Mouse (Mus musculus) brain, embryonic 18.5 days (tissue): ENCODE results near the gene Agrp.
"Not testable (repeated sequence)": the region's sequence is repeated elsewhere in the genome, so short reads cannot be mapped to it uniquely, and the experiment has no call there.

ENCODE experiments used
- DNase-seq: peaks from one replicate; pipeline ENCODE4 v3.0.0-alpha.2; 2012; ENCODE audit warnings: low read depth, low spot score

The Agrp gene

DNA sequence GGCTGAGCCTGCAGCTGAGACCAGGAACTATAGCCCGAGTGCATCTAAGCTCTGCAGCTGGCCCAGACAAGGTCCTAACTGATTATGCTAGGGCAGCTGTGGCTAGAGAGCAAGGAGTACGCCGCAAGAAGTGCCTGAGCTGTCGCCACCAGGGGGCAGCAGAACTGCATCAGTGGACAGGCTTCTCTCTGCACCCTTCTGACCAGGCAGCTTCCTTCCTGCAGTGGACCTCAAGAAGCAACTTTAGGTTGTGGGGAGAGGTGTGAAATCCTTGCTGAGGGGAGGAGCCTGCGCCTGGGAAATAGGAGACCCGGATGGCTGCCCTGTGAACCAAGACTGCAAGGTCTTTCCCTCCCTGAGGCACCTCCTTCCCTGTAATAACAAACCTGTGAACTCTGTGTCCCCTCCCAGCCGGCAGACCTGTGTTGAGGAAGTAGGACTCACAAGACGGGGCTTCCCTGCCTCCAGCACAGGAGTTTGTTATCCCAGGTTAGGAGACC is 14.7 kb downstream of the Agrp start:
- peak; percentile 58 for DNase-seq

DNA sequence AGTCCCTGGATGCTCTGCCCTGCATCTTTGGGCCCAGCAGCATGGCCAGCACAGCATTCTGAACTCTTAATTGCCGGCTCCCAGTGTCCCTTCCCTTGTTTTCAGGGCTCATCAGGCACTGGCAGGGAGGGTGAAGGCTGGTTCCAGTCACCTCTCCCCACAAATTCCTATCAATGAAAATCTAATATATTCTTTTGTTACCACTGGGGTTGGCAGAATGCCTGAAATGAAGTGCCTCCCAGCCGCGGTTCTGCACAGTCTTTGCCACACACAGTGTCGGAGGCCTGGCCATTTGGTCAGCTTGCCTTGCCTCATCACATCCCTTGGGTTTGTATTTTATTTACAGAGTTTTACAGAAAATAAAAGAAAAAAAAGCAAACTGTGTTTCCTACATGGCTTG is 15.4 kb downstream of the Agrp start:
- no peak for DNase-seq

DNA sequence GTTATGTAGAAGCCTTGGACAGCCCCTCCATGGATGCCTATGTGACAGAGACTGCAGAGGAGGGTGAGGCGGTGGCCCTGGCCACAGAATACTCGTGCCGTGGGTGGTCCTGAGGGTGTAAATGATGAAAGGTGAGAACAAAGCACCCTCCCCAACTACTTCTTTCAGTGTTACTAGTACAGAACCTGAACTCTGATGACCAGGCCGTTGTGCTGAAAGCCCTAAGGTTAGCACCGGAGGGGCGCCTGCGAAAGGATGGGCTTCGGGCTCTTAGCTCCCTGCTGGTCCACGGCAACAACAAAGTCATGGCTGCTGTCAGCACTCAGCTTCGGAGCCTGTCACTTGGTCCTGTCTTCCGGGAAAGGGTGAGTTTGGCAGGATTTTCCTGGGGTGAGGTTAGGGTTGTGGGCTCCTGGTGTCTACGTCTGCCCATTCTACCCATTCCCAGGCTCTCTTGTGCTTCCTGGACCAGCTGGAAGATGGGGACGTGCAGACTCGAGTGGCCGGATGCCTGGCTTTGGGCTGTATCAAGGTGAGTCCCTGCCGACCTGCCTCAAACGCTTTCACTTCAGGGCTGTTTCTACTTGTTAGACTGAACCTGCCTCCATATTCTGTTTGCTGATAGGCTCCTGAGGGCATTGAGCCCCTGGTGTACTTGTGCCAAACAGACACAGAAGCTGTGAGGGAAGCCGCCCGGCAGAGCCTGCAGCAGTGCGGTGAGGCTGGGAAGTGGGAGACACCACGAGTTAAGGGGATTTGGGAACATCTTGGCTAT is 16.1 kb downstream of the Agrp start:
- no peak for DNase-seq

DNA sequence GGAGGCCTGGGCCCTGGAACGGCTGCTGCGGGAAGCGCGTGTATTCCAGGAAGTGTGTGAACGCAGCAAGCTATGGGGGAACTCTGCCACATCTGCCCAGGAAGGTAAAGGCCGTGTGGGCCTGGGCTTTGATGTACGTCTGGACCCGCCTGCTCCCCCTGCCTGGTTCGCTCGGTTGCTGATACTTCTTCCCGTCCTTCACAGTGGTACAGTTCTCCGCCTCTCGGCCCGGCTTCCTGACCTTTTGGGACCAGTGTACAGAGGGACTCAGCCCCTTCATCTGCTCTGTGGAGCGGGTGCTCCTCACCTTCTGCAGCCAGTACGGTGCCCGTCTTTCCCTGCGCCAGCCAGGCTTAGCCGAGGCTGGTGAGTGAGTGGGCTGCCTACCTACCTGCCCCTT is 17.0 kb downstream of the Agrp start:
- DNase-seq, result no peak

DNA sequence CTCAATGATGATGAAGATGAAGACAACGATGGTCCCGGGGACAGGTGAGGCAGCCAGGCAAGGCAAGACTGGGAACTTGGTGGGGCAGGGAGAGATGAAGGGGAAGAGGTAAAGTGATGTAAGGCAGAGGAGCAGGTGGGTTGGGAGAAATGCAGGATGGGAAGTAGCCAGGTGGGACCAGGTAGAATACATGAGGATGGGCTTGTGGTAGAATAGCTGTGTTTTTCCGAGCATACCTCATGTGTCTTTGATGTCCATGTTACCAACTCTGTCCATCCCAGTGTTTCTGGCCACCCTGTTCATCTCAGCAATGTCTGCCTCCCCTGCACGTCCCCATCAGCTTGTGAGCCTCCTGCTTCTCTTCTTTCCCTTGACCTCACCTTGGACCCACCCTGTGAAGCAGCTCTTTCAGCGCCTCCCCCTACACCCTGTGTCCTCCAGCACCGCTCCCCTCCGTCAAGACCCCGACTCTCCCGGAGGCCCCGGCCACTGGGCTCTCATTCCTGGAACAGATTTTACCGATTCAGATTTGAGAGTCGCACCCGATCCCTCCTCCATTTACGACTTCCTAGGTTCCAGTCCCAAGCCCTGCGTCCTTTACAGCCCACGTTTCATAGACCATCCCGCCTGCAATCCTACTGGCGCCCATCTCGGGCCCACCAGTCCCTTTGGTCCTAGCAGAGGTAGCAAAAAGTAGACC is 18.2 kb downstream of the Agrp start:
- DNase-seq, result no peak

DNA sequence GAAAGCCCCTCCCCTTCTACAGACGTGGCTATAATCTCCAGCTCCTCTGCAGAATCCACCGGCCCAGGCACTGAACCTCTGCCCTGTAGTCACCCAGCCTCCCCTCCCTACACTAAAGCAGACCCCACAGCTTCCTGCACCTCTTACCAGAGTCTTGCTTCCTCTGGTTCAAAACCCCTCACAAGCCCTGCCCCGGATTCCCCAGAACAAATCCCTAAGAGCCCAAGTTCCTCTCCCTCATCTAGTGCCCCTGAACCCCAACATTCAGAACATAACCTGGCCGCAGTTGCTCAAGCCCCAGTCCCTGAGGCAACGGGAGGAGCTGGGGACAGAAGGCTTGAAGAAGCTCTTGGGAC is 18.9 kb downstream of the Agrp start:
- DNase-seq, result no peak

DNA sequence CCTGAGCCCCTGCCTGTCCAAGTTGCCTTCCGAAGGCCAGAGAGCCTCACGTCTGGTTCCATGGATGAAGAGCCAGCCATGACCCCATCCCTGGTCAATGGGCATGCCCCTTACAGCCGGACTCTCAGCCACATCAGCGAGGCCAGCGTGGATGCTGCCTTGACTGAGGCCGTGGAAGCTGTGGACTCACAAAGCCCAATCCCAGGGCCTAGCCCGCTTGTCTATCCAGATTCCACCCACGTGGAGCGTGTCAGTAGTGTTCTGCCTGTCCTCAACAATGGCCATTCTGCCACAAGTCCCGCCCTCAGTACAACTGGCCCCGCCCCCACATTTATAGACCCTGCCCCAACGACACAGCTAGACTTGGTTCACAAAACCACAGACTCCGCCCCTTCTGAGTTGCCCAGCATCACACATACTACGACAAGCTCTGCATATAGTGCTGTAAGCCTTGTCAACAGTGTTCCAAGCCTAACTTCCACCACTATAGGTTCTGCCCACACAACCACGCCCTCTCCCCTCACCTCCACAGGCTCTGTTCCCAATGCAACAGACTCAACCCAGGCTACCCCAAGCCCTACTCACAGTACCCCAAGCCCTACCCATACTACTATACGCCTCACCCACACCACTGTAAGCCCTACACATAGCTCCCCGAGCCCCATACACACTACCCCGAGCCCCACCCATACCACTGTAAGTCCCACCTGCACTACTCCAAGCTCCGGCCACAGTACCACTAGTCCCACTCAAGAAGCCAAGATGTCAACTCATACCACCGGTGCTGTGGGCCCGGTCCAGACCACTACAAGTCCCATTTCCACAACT is 19.5 kb downstream of the Agrp start:
- DNase-seq, result no peak

DNA sequence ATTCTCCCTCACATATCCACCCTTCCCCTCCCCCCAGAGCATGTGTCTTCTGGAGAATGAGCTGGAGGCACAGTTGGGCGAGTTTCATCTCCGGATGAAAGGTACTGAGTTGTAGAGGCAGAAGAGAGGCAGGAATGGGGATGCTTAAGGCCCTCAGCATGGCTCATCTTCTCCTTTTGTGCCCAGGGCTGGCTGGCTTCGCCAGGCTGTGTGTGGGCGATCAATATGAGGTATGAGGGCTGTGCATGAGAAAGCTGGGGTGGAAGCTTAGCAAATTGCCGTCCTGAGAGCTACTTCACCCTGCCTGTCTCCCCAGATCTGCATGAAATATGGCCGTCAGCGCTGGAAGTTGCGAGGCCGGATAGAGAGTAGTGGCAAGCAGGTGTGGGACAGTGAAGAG is 21.3 kb downstream of the Agrp start:
- no peak for DNase-seq

DNA sequence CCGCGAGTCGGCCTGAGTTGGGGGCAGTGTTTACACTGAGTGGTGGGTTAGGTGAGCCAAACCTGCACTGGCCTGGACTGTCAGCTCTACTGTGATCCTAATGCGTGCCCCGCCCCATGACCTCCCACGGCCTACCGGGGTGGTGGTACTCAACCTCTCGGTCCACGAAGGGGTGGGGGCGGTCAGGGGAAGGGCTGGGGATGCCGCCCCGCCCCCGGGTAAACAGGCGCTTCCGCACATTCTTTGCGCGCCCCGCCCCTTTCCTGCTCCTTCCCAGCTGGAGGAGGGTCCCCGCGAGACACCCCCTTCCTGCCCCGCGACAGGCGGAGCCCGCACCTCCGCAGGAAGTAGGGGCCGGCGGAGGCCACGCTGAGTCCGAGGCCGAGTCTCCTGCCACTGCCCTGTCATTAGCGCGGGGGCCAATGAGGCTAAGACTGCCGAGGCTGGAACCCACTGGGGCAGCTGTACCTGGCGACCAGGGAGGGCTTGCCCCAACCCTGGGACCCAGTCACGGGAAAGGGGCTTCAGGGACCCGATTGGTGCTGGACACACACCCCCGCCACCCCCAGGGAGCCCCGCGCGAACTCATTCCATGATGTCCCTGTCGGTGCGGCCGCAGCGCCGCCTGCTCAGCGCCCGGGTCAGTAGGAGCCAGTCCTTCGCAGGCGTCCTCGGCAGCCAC is 23.2 kb downstream of the Agrp start:
- DNase-seq, result no peak

DNA sequence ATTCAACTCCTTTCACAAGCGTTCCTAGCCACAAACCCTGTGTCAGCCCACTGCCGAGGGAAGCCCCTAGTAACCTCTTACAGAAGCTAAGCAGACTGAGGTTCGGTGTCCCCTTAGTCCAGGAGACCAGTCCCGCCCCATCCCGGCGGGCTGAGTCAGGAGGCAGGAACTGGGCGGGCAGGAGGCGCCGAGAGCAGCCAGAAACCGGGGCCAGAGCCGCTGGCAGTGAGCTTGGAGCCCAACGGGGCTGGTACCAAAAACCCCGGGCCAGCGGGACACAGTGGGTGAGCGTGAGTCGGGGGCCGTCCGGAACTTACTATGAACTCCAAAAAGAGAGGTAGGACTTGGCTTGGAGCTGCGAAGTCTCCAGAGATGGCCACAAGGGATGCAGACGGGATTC is 24.2 kb downstream of the Agrp start:
- no peak for DNase-seq

DNA sequence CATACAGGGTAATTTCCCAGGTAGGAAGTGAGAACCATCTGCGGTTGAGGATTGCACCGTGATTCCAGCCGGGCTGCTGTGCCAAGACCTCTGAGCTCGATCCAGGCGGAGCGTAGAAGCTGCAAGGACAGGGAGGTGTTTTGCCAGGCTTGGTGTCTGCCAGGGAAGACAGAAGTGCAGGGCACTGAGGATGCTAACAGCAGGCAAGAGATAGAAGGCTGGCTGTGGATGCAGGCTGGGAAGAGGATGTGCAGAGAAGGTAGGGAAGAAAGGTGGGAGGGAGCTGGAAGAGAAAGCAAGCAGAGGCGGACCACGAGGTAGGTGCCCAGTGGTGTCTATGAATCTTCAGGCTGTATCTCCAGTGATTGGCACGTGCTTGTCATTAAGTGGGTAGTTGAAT is 25.4 kb downstream of the Agrp start:
- DNase-seq, result no peak

DNA sequence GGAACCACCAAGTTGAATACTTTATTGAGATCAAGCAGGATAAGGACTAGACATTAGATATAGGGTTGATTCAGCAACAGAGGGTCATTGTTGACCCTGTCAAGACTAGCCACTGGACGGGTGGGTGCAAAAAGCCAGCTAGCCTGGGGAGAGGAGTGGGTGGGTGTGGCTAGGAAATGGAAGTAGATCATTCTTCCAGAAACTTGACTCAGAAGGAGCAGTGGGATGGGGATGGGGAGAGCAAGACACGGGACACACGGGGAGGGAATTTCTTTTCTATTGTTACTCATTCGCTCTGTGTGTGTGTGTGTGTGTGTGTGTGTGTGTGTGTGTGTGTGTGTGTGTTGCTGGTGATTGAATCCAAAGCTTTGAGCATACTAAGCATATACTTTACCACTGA is 27.4 kb downstream of the Agrp start:
- no peak for DNase-seq

DNA sequence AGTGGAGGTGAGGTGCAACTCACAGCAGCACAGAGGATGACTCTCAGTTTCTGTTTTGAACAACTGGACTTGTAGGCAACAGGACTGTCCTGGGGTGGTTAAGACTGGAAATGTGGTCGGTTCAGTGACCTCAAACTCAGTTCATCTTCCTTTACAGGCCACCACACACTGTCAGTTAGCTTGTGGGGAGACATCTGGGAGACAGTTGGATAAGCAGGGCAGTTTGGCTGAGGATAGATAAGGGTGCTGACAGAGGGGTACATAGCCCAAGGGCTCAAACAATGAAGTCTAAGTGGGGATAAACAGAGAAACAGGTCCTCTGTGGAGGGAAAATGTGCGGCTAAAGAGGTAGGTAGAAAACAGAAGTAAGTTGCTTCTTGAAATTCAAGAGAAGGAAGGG is 27.8 kb downstream of the Agrp start:
- no peak for DNase-seq

DNA sequence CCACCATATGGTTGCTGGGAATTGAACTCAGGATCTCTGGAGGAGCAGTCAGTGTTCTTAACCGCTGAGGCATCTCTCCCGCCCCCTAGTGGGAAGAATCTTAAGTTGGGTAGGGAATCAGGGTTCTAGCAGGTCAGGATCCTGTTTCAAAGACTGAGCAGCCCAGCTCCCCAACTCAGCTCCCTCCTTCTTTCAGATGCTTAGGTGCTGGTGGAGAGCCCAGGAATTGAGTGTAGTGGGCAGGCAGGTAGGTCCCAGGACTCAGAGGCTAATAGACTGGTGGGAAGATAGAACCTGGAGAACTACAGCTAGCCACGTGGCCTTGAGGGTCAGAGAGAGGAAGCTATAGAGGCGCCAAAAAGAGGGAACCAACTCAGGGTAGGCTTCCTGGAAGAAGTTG is 29.5 kb downstream of the Agrp start:
- no peak for DNase-seq

DNA sequence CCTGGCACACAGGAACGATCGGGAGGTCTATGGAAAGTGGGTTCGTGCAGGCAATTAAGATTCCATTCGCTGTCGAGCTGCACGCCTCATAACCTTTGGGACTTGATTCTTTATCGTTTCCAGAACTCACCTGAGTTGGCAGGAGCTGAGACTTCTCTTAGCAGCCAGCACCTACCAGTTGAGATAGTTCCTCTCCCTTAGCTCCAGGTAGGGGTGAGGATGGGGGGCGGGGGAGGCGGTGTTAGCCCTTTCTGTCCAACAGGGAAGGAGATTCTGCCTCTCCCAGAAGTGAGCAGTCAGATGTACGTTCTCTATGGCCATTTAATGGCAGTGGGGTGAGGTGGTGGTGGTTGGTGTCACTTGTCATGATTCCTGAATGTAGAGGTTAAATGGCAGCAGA is 30.1 kb downstream of the Agrp start:
- no peak for DNase-seq

DNA sequence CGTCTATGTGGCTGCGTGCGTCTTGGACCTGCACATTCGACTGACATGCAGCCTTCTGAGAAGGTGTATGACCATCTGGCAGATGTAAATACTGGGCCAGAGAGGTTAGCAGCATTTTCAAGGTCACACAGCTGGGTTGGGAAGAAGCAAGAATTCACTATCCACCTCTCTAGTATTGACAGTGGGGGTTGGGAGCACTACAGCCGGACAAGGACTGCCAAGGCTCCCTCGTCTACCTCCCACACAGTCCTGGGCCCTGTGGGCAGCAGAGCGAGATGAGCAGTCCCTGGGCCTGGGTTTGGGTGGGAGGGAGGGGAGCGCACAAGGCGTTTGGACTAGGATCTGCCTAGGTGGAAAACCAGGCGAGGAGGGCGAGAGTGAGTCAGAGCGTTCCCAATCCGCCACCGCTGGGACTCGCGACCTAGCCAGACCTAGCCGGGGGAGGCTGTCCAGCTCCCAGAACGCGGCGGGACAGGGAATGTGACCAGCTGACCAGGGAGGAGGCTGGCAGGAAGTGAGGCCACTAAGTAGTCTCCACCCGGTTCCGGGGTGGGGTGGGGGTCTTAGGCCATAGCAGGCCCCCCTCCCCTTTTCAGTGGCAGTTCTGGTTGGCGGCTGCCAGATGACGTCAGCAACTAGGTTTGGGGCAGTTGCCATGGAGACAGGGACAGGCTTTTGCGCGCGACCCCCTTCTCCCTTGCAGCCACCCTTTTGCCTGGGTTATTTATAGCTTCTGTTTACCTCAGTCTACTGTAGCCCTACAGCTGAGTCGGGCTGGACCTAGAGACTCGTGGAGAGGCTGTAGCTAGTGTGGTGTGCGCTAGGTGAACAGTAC is 30.8 kb downstream of the Agrp start:
- peak; percentile 71 for DNase-seq

DNA sequence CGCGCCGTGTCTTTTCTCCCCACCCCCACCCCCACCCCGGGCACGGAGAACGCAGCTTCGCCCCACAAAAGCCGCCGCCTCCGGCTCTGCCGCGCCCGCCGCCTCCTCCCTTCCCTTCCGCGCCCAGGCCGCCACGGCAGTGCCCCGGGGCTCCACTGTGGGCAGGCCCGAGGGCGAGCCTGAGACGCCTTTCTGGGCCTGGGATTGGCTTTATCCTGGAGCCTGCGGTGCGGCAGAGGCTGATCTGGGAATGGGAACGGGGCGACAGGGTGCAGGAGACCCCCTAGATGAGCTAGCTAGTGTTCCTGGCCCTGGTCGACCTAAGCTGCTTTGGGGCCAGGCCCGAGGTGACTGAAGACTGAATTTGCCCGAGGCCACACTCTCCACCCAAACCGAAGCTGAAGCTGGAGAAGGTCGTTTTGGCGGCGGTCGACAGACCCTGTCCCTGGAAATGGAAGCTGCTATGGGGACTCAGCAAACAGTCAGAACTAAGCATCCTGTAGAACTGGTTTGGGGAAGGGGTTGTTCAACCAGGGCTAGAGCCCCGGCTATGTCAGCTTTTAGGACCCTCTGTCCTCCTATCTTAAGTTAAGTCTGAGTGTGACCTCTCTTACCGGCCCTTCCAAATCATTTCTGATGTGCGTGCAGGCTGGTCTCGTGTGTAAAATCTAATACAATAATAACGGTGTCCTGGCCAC is 31.6 kb downstream of the Agrp start:
- no peak for DNase-seq

DNA sequence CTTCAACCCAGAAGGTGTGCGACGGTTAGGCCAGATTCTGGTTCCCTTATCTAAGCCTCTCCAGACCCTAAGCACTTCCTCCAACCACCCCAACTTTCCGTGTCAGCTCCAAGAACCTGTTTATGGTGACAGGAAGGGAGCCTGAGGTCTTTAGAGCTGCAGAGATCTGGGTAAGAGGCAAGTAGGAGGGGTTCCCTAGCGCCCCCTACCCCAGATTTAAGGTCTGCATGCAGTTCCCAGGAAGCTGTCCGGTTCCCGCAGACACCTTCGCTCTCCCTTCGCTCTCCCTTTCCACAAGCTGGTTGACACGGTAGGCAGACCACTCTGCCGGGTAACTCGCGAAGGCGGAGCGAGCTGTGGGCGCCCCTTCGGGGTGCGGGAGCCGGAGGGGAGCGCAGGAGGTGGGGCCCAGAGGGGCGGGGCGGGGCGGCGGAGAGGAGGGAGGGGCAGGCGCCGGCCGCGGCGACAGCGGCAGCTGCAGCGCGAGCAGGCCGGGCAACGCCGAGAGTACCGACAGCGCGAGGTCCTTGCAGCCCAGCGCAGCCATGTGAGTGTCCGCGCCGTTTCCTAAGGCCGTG is 32.3 kb downstream of the Agrp start, which contains the start of gene Ripor1:
TSS of gene Ripor1 (plus strand) at position 452 of the 578 bp plus-strand sequence.
- peak; percentile 37 for DNase-seq

DNA sequence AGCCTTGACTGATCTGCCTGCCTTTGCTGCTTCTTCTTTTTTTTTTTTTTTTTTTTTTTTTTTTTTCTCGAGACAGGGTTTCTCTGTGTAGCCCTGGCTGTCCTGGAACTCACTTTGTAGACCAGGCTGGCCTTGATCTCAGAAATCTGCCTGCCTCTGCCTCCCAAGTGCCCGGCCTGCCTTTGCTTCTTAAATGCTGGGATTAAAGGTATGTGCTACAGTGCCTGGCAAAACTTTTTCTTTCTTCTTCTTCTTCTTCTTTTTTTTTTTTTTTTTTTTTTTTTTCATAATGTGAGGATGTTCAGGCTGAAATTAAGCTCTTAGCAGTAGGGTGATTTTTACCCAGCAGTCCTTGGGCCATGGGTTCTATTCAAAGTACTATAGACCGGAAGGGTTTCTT is 34.7 kb downstream of the Agrp start:
- DNase-seq, result not testable (repeated sequence)

DNA sequence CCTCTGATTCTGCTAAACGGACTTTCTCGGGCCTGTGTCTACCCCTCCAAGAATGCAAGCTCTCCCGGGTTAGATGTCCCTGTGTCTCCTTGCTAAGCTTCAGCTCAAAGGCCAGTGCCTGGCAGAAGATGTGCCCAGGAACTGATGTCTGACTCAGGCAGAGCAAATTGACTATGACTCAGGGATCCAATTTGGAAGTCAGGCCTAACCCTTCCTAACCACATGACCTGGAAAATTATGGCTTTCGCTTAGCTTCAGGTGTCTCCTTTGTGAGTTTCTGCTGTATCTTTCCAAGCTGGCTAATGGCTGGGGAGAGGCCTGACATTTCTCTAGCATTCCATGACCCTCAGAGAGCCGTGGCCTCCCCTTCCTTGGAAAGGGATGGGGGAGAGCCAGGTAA is 35.9 kb downstream of the Agrp start:
- no peak for DNase-seq
